Mouse (Mus musculus) cortical plate, adult 2 months (tissue): Measurements from ENCODE around the gene Pex11a.
"Not testable (repeated sequence)": the region's sequence is repeated elsewhere in the genome, so short reads cannot be mapped to it uniquely, and the experiment has no call there.

Experiments used
- CTCF ChIP-seq: fragments of 200-500 bp; IDR thresholded peaks from 2 replicates; pipeline ENCODE4 v1.5.1; 2011; ENCODE audit warnings: mild to moderate bottlenecking, control low read depth, low read length; ENCODE audit not compliant: insufficient read depth; ENCODE audit errors: extremely low read depth
- POLR2A ChIP-seq: fragments of 200-500 bp; IDR thresholded peaks from 2 replicates; pipeline ENCODE4 v1.6.1; 2011; ENCODE audit warnings: mild to moderate bottlenecking, low read length, control low read depth; ENCODE audit not compliant: insufficient read depth; ENCODE audit errors: extremely low read depth

DNA sequence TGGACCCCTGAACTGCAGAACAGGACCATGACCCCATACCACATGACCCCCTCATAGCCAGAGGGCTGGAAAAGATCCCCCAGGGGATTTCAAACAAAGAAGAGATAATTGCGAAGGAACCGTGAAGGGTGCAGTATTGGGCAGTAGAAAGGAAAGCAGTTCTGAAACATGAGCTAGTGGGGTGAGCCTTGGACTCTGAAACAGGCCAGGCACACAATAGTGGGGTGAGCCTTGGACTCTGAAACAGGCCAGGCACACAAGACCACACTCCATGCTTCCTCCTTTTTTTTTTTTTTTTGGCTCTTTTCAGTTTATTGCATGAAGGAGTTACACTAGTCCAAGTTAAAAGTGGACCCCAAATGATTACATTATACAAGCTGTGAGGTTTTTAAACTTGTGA is 46.9 kb upstream of the Pex11a start:
- not testable (repeated sequence) for TF ChIP-seq CTCF, POLR2A
